Mouse (Mus musculus) embryonic stem cell, embryonic (primary cell): ENCODE measurements at regions not wholly inside any gene's neighbourhood (a gene's known extent, or its start where the extent isn't known, plus 50 kb on each side); places are given as distances from the start of the nearest gene placed in this dataset.

Source experiments
- CTCF ChIA-PET, 4 experiments: fragments of 300-600 bp in 2 of 4; fragments of 350-600 bp in 2 of 4; sonication (Branson Sonifier 250); formaldehyde crosslinking; loops; one replicate each; lab custom pipeline; 2022; ENCODE audit warnings: inconsistent platforms in 2 of 4; lab: Charles Lee
- POLR2A ChIA-PET, 4 experiments: fragments of 300-600 bp in 2 of 4; fragments of 350-600 bp in 2 of 4; sonication (Branson Sonifier 250); formaldehyde crosslinking; loops; one replicate each; lab custom pipeline; 2022; ENCODE audit warnings: antibody characterized with exemption in 4 of 4, inconsistent platforms in 1 of 4; lab: Charles Lee

DNA sequence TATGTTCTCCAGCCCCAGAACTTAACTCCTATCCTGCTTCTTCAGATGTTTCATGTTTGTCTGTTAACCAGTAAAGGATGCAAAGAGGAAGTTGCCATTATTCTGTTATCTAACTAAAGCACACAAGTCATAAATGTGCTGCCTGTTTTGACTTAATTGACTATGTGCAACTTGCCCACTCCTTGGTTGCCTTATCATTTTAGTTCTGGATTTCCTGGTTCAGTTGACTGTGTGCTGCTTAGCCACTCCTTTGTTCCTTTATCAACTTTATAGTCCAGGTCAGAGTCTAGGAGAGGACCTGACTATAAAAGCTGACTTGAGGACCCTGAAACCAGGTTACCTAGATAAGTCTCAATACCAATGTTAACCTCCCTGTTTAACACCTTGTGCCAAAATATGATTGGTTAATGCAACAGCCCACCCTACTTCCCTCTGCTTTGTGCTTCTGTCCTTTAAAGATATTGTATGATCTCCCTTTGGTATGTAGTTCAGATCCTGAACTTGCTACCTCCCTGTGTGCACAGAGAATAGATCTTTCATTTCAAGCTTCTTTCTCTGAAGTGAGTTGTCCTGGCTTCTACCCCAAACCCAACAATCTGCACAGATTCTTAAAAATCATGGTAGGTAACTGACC is 721.2 kb upstream of the Lcorl start:
- ChIA-PET POLR2A (no interaction called here), CTCF (no interaction called here)

DNA sequence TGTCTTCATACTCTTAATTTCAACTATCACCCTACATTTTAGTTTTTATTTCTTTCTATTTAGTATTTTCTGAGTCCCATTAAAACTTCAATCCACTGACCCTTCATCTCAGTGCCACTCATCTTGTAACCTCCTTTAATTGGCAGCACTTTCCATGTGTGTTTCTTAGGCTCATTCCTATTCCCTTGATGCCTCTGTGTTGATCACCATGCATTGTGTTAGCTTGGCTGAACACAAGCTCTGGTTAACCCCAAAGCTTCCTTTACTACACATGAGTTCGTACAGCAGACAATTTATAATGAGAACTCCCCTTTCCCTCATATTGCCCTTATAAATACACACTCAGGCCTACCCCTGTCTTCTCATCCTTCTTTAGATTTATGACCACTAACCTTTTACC is 716.5 kb upstream of the Lcorl start:
- POLR2A ChIA-PET = no interaction called here
- CTCF ChIA-PET = no interaction called here

DNA sequence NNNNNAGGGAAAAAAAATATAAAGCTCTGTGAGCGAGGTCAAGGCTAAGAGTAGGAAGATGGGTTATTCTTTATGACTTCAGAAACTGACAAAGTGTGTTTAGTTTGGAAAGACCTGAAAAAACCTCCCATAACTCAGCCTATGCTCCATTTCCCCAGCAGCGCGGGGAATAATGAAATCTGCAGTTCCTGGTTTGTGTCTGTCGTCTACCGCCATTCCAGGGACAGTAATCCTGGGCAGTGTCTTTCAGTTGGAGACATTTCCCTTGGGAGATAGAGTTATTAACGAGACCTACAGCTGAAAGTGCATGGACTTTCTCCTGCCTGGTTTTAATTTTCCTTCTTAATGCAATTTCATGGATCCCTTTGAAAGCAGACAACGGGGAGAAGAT is 715.9 kb upstream of the Lcorl start:
- CTCF ChIA-PET = no interaction called here

DNA sequence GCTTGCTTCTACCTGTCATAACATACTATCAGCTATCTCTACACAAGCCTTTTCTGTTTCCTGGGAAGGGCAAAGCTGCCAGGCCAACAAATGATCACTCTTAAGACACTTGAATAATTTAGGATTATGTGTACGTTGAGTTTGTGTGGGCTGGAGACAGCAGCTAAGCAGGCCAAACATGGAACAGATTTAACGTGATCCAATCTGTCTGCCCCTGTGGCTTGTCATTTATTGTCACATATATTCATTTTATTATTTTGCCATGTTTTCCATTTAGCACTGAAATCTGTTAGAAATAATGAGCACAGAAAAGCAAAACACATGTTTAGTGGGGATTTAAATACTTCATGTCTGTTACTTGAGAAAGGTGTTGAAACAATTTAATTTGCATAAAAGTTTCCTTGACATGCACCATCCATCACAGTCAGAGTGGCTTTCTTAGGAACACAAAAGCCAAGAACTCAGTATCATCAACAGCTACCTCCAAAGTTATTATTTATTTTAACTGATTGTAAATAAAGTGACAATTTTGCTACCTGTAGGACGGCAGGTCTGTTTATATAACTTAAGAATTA is 699.4 kb upstream of the Lcorl start:
- CTCF ChIA-PET = no interaction called here

More for the DNA sequence above, 715.9 kb upstream of the Lcorl start:
- POLR2A ChIA-PET = no interaction called here

DNA sequence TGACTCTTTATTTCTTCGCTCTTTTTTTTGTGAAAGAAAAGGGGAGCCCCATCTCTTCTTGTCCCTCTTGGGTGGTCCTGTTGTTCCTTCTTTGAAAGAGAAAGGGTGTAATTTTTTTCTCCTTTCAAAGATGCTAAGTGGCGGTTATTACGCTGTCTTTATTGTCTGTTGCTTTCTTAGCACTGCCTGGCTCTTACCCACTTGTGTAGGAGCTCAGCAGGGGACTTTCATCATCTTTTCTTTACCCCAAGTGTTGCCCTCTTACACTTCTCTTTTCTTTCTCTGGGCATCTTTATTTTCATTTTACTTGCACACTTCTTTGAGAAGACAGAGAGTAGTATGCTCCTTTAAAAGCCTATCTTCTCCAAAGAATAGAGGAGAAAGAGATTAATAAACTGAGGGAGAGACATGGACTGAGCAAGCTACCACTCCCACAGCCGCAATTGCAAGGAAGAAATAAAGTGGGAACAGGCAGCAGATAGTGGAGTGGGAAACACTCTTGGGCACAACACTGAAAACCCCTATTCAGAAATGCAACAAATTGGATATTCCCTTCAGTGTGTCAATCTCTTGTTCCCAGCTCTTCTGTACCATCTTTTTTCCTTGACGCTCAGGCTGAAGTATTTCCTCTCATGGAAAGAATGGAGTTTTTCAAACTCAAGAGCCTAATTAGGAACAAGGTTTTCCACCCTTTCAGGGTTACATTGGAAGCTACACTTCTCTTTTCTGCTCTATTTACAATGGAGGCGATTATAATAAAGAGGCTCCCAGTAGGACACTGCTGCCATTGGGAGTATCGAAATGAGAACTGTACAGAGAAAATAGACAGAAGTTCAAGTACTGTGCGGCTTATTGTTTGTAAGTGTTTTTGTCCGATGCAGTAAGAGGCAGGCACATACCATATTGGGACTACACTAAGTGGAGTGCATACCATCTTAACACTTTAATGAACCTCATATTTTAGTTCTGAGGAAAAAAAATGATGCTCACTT is 684.2 kb upstream of the Lcorl start:
- POLR2A ChIA-PET = no interaction called here
- CTCF ChIA-PET = interaction anchor here in 1 of 4 experiments (0.6 kb wide), 1 partner anchor 713 kb away, joined by 3 read pairs; no protein-coding TSS in a partner anchor

More for the DNA sequence above, 699.4 kb upstream of the Lcorl start:
- POLR2A ChIA-PET = no interaction called here
